Mouse (Mus musculus): Measurements from ENCODE around the gene Znhit3. TPM values are rescaled to one million over a fixed set of nuclear protein-coding genes. Genes with fewer than 3 reads are reported as not detected.

Gene Znhit3
- polyA plus RNA-seq, 2 experiments, result 35.0 to 60.7 TPM

DNA sequence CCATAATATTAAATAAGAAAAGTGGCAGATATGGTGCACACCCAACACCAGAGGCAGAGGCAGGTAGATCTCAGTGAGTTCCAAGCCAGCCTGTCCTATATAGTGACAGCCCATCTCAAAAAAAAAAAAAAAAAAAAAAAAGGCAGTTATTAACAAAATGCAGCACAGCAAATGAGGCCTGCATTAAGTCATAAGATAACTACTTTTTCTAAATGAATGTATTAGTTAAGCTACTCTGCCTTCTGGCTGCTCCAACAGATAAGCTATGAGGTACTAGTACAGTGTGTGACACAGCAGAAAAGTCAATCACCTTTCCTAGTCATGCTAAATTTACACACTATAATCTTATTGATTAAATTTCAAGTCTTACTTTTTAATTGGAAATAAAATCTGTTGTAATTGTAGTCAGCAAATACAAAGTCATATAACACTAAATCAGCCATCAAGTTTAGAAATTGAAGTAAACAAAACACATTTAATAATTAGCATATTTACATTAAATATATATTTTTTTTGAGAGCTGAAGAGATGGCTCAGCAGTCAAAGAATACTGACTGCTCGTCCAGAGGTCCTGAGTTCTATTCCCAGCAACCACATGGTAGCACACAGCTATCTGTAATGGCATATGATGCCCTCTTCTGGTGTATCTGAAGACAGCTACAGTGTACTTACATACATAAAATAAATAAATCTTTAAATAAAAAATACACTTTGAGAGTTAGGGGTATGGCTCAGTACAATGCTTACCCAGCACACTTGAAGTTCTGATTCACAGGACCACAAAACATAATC is 42.9 kb downstream of the Znhit3 start:
- no peaks in the 10 kb centered on the region for H3K27me3 ChIP-seq (ENCODE audit: control insufficient read depth, insufficient read depth, low read length)
- no peak overlapping the region for H3K9ac ChIP-seq (ENCODE audit: low read depth, low read length, severe bottlenecking)
- 83% methylated on average over 1 of the region's 1 CpGs for WGBS
- no peaks in the 10 kb centered on the region; the same call in 1 of the 2 replicates for H3K36me3 ChIP-seq (ENCODE audit: control insufficient read depth, insufficient read depth, low read length)
- H3K9me3 ChIP-seq (ENCODE audit: control insufficient read depth, low read length), result no peaks in the 10 kb centered on the region
- no peak for ATAC-seq (ENCODE audit: low FRiP score, low read depth)
- TF ChIP-seq POLR2A (IDR thresholded peaks at IDR 0.05; ENCODE audit: borderline replicate concordance, extremely low read depth, insufficient read depth, insufficient read length), result no peak
- H3K27ac ChIP-seq (replicated peaks; ENCODE audit: low read depth, low read length), result no peak overlapping the region
- H3K4me3 ChIP-seq (replicated peaks; ENCODE audit: low read length), result no peak overlapping the region
- no peak for DNase-seq (ENCODE audit: low spot score)
- H3K4me2 ChIP-seq (replicated peaks; ENCODE audit: low read depth, low read length, severe bottlenecking), result no peak overlapping the region
- peaks cover 6% of the 10 kb centered on the region; the same call in 1 of the 2 replicates for H3K4me1 ChIP-seq (ENCODE audit: control insufficient read depth, insufficient read depth, low read length)

DNA sequence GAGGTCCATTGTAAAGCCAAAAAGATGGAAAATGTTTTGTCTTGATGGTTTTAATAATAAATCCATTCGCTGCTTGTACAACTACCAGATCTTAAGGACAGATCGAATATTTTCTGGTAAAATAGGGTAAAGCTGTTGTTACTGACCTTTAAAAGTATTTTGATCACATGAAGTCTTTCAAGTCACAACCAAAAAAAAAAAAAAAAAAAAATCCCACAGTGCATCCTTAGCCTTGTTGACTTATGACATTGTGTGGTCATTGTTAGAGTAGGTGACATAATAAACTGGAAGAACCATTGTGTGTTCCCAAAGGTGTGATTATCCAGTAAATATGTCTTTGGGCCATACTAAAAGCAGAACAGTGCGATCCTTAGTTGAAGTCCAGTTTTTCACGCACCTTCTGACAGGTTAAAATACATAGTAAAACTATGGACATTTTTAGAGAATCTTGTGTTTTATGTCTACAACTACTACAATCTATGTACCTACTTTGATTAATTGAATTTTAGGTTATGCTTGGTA is 44.6 kb downstream of the Znhit3 start:
- peaks cover 13% of the 10 kb centered on the region for H3K4me1 ChIP-seq (ENCODE audit: control insufficient read depth, insufficient read depth, low read length)
- peak overlapping the region; percentile 90 for H3K4me3 ChIP-seq (replicated peaks; ENCODE audit: low read length)
- WGBS, result 70% methylated on average over 4 of the region's 4 CpGs
- no peaks in the 10 kb centered on the region for H3K9me3 ChIP-seq (ENCODE audit: control insufficient read depth, low read length)
- H3K27me3 ChIP-seq (ENCODE audit: control insufficient read depth, insufficient read depth, low read length), result no peaks in the 10 kb centered on the region
- no peaks in the 10 kb centered on the region; the same call in 1 of the 2 replicates for H3K36me3 ChIP-seq (ENCODE audit: control insufficient read depth, insufficient read depth, low read length)
- peak overlapping the region; percentile 95 for H3K9ac ChIP-seq (ENCODE audit: low read depth, low read length, severe bottlenecking)
- ATAC-seq (ENCODE audit: low FRiP score, low read depth), result no peak
- peak overlapping the region; percentile 98 for H3K27ac ChIP-seq (replicated peaks; ENCODE audit: low read depth, low read length)
- TF ChIP-seq POLR2A (IDR thresholded peaks at IDR 0.05; ENCODE audit: borderline replicate concordance, extremely low read depth, insufficient read depth, insufficient read length), result no peak
- peak overlapping the region; percentile 66 for H3K4me2 ChIP-seq (replicated peaks; ENCODE audit: low read depth, low read length, severe bottlenecking)
- DNase-seq (ENCODE audit: low spot score), result no peak

DNA sequence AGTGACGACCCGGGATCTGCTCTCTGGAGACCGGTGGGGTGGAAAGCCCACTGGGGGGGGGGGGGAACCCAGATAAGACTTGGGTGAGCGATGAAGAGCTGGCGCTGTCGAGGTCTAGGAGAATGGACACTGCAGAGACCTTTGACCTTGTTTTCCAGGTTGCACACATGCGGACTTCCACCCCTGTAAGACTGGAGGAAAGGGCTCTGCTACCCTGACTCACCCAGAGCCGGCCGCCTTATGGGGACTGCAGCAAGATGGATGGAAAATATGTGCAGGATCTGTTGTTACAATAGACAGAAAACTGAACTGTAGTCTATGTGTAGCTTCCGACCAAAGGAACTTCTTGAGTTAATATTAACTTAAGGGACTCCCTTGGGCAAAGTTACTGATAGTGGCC is 45.1 kb downstream of the Znhit3 start:
- H3K4me2 ChIP-seq (replicated peaks; ENCODE audit: low read depth, low read length, severe bottlenecking), result peak overlapping the region; percentile 66
- peak overlapping the region; percentile 95 for H3K9ac ChIP-seq (ENCODE audit: low read depth, low read length, severe bottlenecking)
- H3K36me3 ChIP-seq (ENCODE audit: control insufficient read depth, insufficient read depth, low read length), result no peaks in the 10 kb centered on the region; the same call in 1 of the 2 replicates
- H3K9me3 ChIP-seq (ENCODE audit: control insufficient read depth, low read length), result no peaks in the 10 kb centered on the region
- no peak for TF ChIP-seq POLR2A (IDR thresholded peaks at IDR 0.05; ENCODE audit: borderline replicate concordance, extremely low read depth, insufficient read depth, insufficient read length)
- peaks cover 13% of the 10 kb centered on the region for H3K4me1 ChIP-seq (ENCODE audit: control insufficient read depth, insufficient read depth, low read length)
- DNase-seq (ENCODE audit: low spot score) (peak; percentile 31), ATAC-seq (ENCODE audit: low FRiP score, low read depth) (peak; percentile 10)
- H3K4me3 ChIP-seq (replicated peaks; ENCODE audit: low read length), result peak overlapping the region; percentile 90
- no peaks in the 10 kb centered on the region for H3K27me3 ChIP-seq (ENCODE audit: control insufficient read depth, insufficient read depth, low read length)
- H3K27ac ChIP-seq (replicated peaks; ENCODE audit: low read depth, low read length), result peak overlapping the region; percentile 98
- under 1% methylated on average over 10 of the region's 10 CpGs for WGBS

DNA sequence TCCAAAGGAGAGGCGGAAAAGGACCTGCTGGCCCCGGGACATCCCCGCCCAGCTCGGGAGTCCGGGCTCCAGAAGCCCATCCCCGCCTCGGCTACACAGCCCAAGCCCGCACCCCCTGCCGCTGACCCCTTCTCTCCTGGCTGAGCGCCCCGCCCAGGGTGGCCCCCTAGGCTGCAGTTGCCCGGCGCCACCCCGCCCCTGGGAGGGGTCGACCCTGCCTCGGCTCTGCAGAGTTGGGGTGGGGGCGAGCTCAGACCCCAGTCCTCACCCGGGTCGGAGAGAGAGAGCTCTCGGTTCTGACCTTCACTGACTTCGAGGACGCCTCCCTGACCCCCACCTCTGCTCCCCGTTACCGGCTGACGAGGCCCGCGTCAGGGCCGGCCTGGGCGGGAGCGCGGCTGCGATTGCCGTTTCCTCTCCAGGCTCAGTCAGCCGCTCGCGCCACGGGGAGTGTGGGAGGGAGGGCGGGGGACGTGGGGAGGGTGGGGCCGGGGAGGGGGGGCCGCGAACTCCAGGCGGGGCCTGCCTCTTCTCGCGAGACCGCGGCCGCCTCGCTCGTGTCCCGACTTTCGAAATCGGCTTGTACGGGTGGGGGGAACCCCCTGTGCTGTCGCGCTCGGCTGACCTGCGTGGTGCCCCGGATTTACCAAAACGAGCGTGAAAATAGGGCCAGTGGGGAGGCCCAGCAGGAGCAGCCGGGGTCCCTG is 45.7 kb downstream of the Znhit3 start, which contains the start of gene Ggnbp2:
TSS of gene Ggnbp2 (minus strand) at position 481 of the 707 bp plus-strand sequence.
- peaks cover 13% of the 10 kb centered on the region for H3K4me1 ChIP-seq (ENCODE audit: control insufficient read depth, insufficient read depth, low read length)
- peak; percentile 86; the same call in 1 of the 2 replicates for TF ChIP-seq POLR2A (IDR thresholded peaks at IDR 0.05; ENCODE audit: borderline replicate concordance, extremely low read depth, insufficient read depth, insufficient read length)
- WGBS, result 1% methylated on average over 28 of the region's 62 CpGs

More for the DNA sequence above, 45.7 kb downstream of the Znhit3 start, which contains the start of gene Ggnbp2:
- ATAC-seq (ENCODE audit: low FRiP score, low read depth) (peak; percentile 87), DNase-seq (ENCODE audit: low spot score) (peak; percentile 92)
- H3K9ac ChIP-seq (ENCODE audit: low read depth, low read length, severe bottlenecking), result peak within 1 kb of the TSS; percentile 95
- no peaks in the 10 kb centered on the region for H3K27me3 ChIP-seq (ENCODE audit: control insufficient read depth, insufficient read depth, low read length)
- H3K4me3 ChIP-seq (replicated peaks; ENCODE audit: low read length), result peak within 1 kb of the TSS; percentile 90
- no peaks in the 10 kb centered on the region; the same call in 1 of the 2 replicates for H3K36me3 ChIP-seq (ENCODE audit: control insufficient read depth, insufficient read depth, low read length)
- H3K4me2 ChIP-seq (replicated peaks; ENCODE audit: low read depth, low read length, severe bottlenecking), result peak within 1 kb of the TSS; percentile 69
- H3K9me3 ChIP-seq (ENCODE audit: control insufficient read depth, low read length), result no peaks in the 10 kb centered on the region
- peak within 1 kb of the TSS; percentile 98 for H3K27ac ChIP-seq (replicated peaks; ENCODE audit: low read depth, low read length)

Measured in limb, embryonic 14.5 days (tissue).